Mouse (Mus musculus) CH12.LX (cell line): ENCODE measurements around the gene Ccdc172. TPM values are rescaled to one million over a fixed set of nuclear protein-coding genes. Genes with fewer than 3 reads are reported as not detected.

Source experiments
- DNase-seq: peaks from one replicate; pipeline ENCODE4 v3.0.0-alpha.2; 2013; ENCODE audit errors: extremely low read depth
- H3K27ac ChIP-seq: 2 replicates; pipeline ENCODE4 v1.5.1; 2012; ENCODE audit warnings: low read depth, mild to moderate bottlenecking, control low read depth, moderate library complexity; ENCODE audit not compliant: insufficient read depth
- H3K27me3 ChIP-seq: replicated peaks from 2 replicates; pipeline ENCODE3; 2012; ENCODE audit warnings: inconsistent platforms
- H3K36me3 ChIP-seq, 2 experiments: replicated peaks in 1 of 2; 2 replicates each; pipeline versions ENCODE3 to v1.6.1; 2012; ENCODE audit warnings: inconsistent platforms in 1 of 2, low read length in 1 of 2, mild to moderate bottlenecking in 1 of 2, mixed read lengths in 1 of 2, moderate library complexity in 1 of 2; ENCODE audit not compliant: control insufficient read depth in 1 of 2, insufficient read depth in 1 of 2
- H3K4me1 ChIP-seq, 2 experiments: 2 replicates each; pipeline ENCODE4 v1.6.1; 2012; ENCODE audit warnings: inconsistent platforms in 1 of 2, moderate library complexity in 1 of 2; ENCODE audit not compliant: insufficient read depth in 2 of 2, control insufficient read depth in 1 of 2
- H3K4me2 ChIP-seq: 2 replicates; pipeline ENCODE4 v1.6.1; 2012; ENCODE audit warnings: low read depth, mild to moderate bottlenecking, control low read depth; ENCODE audit not compliant: poor library complexity, insufficient read depth, severe bottlenecking
- H3K4me3 ChIP-seq, 3 experiments: fragments of 150-350 bp in 1 of 3; sonication (generic) in 1 of 3; replicated peaks in 1 of 3; 2 replicates each; pipeline versions ENCODE3 to v1.5.1; 2011 to 2012; ENCODE audit warnings: low read depth in 2 of 3, low read length in 2 of 3, mild to moderate bottlenecking in 2 of 3, moderate library complexity in 2 of 3, control low read depth in 1 of 3, improper control_type of control experiment in 1 of 3, inconsistent platforms in 1 of 3, mixed read lengths in 1 of 3; ENCODE audit not compliant: poor library complexity in 1 of 3
- H3K79me2 ChIP-seq: replicated peaks from 2 replicates; pipeline ENCODE4 v1.6.1; 2012; ENCODE audit warnings: mild to moderate bottlenecking, moderate library complexity; ENCODE audit not compliant: control insufficient read depth, poor library complexity, insufficient read depth, severe bottlenecking; ENCODE audit errors: extremely low read depth
- H3K9ac ChIP-seq: 2 replicates; pipeline ENCODE4 v1.6.1; 2012; ENCODE audit warnings: low read depth, mild to moderate bottlenecking, control low read depth, moderate library complexity; ENCODE audit not compliant: insufficient read depth
- H3K9me3 ChIP-seq: replicated peaks from 2 replicates; pipeline ENCODE3; 2012; ENCODE audit warnings: low read length, inconsistent platforms, mixed read lengths
- BHLHE40 ChIP-seq: IDR thresholded peaks from 2 replicates; pipeline ENCODE4 v1.6.1; 2011; ENCODE audit warnings: mild to moderate bottlenecking, low read depth, low read length, improper control_type of control experiment
- CHD2 ChIP-seq: IDR thresholded peaks from 2 replicates; pipeline ENCODE4 v1.6.1; 2011; ENCODE audit warnings: low read length, improper control_type of control experiment
- E2F4 ChIP-seq: IDR thresholded peaks from 2 replicates; pipeline ENCODE4 v1.6.1; 2011; ENCODE audit warnings: low read depth, low read length, improper control_type of control experiment; ENCODE audit not compliant: insufficient replicate concordance
- EP300 ChIP-seq: IDR thresholded peaks from 2 replicates; pipeline ENCODE4 v1.6.1; 2011; ENCODE audit warnings: low read length, improper control_type of control experiment
- ETS1 ChIP-seq: conservative IDR thresholded peaks from 2 replicates; pipeline ENCODE4 v1.6.1; 2012; ENCODE audit warnings: low read depth, mild to moderate bottlenecking, inconsistent platforms, low read length, improper control_type of control experiment, moderate library complexity
- GABPA ChIP-seq: IDR thresholded peaks from 2 replicates; pipeline ENCODE4 v1.6.1; 2012; ENCODE audit warnings: low read depth, low read length, improper control_type of control experiment, inconsistent platforms; ENCODE audit not compliant: insufficient replicate concordance
- IRF4 ChIP-seq: IDR thresholded peaks from 2 replicates; pipeline ENCODE4 v1.6.1; 2014; ENCODE audit warnings: low read depth, mild to moderate bottlenecking, inconsistent platforms, low read length, improper control_type of control experiment
- JUN ChIP-seq: IDR thresholded peaks from 2 replicates; pipeline ENCODE4 v1.6.1; 2011; ENCODE audit warnings: low read depth, mild to moderate bottlenecking, low read length, improper control_type of control experiment, moderate library complexity; ENCODE audit not compliant: insufficient read depth
- JUND ChIP-seq: conservative IDR thresholded peaks from 2 replicates; pipeline ENCODE4 v1.6.1; 2011; ENCODE audit warnings: low read depth, low read length, improper control_type of control experiment
- KAT2A ChIP-seq: IDR thresholded peaks from 2 replicates; pipeline ENCODE4 v1.6.1; 2012; ENCODE audit warnings: low read length, improper control_type of control experiment, inconsistent platforms; ENCODE audit not compliant: insufficient replicate concordance
- MAX ChIP-seq: IDR thresholded peaks from 2 replicates; pipeline ENCODE4 v1.6.1; 2011; ENCODE audit warnings: low read length, improper control_type of control experiment
- MAZ ChIP-seq: IDR thresholded peaks from 2 replicates; pipeline ENCODE4 v1.6.1; 2012; ENCODE audit warnings: low read depth, mild to moderate bottlenecking, inconsistent platforms, low read length, improper control_type of control experiment, moderate library complexity
- MEF2A ChIP-seq: IDR thresholded peaks from 2 replicates; pipeline ENCODE4 v1.6.1; 2014; ENCODE audit warnings: low read depth, mild to moderate bottlenecking, inconsistent platforms, low read length, improper control_type of control experiment, borderline replicate concordance
- MXI1 ChIP-seq: IDR thresholded peaks from 2 replicates; pipeline ENCODE4 v1.6.1; 2011; ENCODE audit warnings: mild to moderate bottlenecking, low read depth, low read length, improper control_type of control experiment
- MYC ChIP-seq: IDR thresholded peaks from 2 replicates; pipeline ENCODE4 v1.6.1; 2011; ENCODE audit warnings: low read depth, mild to moderate bottlenecking, improper control_type of control experiment, low read length
- NRF1 ChIP-seq: IDR thresholded peaks from 2 replicates; pipeline ENCODE4 v1.6.1; 2014; ENCODE audit warnings: low read depth, mild to moderate bottlenecking, inconsistent platforms, low read length, improper control_type of control experiment, moderate library complexity
- RAD21 ChIP-seq: IDR thresholded peaks from 2 replicates; pipeline ENCODE4 v1.6.1; 2011; ENCODE audit warnings: low read depth, mild to moderate bottlenecking, low read length, improper control_type of control experiment, moderate library complexity
- RCOR1 ChIP-seq: conservative IDR thresholded peaks from 2 replicates; pipeline ENCODE4 v1.6.1; 2012; ENCODE audit warnings: low read depth, mild to moderate bottlenecking, inconsistent platforms, low read length, improper control_type of control experiment
- SIN3A ChIP-seq: IDR thresholded peaks from 2 replicates; pipeline ENCODE4 v1.6.1; 2012; ENCODE audit warnings: low read length, improper control_type of control experiment, inconsistent platforms
- SMC3 ChIP-seq: IDR thresholded peaks from 2 replicates; pipeline ENCODE4 v1.6.1; 2011; ENCODE audit warnings: low read depth, low read length, improper control_type of control experiment
- UBTF ChIP-seq: IDR thresholded peaks from 2 replicates; pipeline ENCODE4 v1.6.1; 2012; ENCODE audit warnings: low read depth, mild to moderate bottlenecking, inconsistent platforms, low read length, improper control_type of control experiment, moderate library complexity
- USF1 ChIP-seq: IDR thresholded peaks from 2 replicates; pipeline ENCODE4 v1.6.1; 2014; ENCODE audit warnings: low read depth, mild to moderate bottlenecking, inconsistent platforms, low read length, improper control_type of control experiment
- ZC3H11A ChIP-seq: IDR thresholded peaks from 2 replicates; pipeline ENCODE4 v1.6.1; 2012; ENCODE audit warnings: low read depth, mild to moderate bottlenecking, inconsistent platforms, low read length, improper control_type of control experiment
- ZKSCAN1 ChIP-seq: IDR thresholded peaks from 2 replicates; pipeline ENCODE4 v1.6.1; 2012; ENCODE audit warnings: low read depth, inconsistent platforms, low read length, improper control_type of control experiment, borderline replicate concordance
- ZMIZ1 ChIP-seq: IDR thresholded peaks from 2 replicates; pipeline ENCODE4 v1.6.1; 2012; ENCODE audit warnings: low read depth, mild to moderate bottlenecking, inconsistent platforms, low read length, improper control_type of control experiment
- ZNF384 ChIP-seq: IDR thresholded peaks from 2 replicates; pipeline ENCODE4 v1.6.1; 2012; ENCODE audit warnings: low read depth, low read length, improper control_type of control experiment, inconsistent platforms
- dilution Hi-C: fragments of 300-500 bp; cut with MboI; formaldehyde crosslinking; loops from 2 replicates; pipeline ENCODE4 v1.14.3; 2020; ENCODE audit warnings: low sequenced_read_pairs; ENCODE audit not compliant: extremely low pct_unique_long_range_greater_than_20kb, extremely low pct_ligation_motif_present
- in situ Hi-C: fragments of 300-500 bp; cut with MboI; formaldehyde crosslinking; loops from 3 replicates; pipeline ENCODE4 v1.14.3; 2019; ENCODE audit warnings: low sequenced_read_pairs, low pct_ligation_motif_present, low pct_unique_long_range_greater_than_20kb, mixed read lengths
- polyA plus RNA-seq: library from polyadenylated mRNA; unstranded; fragments of >175 nt; gene quantifications from 2 replicates; pipeline ENCODE4 v1.2.1, GENCODE M21; 2012; ENCODE audit warnings: low read depth; ENCODE audit not compliant: insufficient read length
- total RNA-seq, 2 experiments: library from RNA; depleted of rRNA; stranded (reverse); fragments of 300-350 nt in 1 of 2; fragments of >200 nt in 1 of 2; gene quantifications; 2 replicates each; pipeline ENCODE4 v1.2.3; 2012 to 2014

Ccdc172 gene
- total and polyA plus RNA-seq, 3 experiments: not detected

DNA sequence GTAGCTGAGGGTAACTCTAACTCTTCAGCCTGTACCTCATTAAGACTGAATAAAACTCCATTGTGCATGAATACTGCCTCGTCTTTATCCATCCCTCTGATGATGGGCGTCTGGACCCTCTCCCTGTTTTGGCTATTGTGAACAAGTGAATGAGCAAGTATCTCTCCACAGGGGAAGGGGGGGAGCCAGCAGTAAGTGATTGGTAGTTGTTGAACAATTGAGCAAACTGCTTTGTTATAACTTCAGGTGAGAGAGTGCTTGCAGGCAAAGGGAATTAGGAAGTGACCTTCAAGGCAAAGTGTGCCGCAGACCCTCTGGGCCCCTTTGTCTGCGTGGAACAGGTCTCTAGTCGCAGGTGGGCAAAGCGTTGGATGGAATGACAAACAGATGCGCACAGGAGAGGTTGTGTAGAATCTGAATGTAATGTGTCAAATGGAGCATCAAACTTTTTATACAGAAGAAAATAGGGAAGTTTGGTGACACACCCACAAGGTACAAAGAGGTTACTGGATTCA, 50.6 kb downstream of the Ccdc172 start:
- no peaks in the 10 kb centered on the region for H3K36me3 ChIP-seq
- no peaks in the 10 kb centered on the region for H3K4me1 ChIP-seq
- H3K9ac ChIP-seq: no peak overlapping the region
- no peak overlapping the region for H3K27ac ChIP-seq
- TF ChIP-seq UBTF (no peak), MXI1 (no peak), SMC3 (no peak), KAT2A (no peak), CHD2 (no peak), RAD21 (no peak), BHLHE40 (no peak), E2F4 (no peak), JUN (no peak), GABPA (no peak), IRF4 (no peak), RCOR1 (no peak), ZMIZ1 (no peak), ZC3H11A (no peak)
- no peak overlapping the region for H3K4me2 ChIP-seq
- no peaks in the 10 kb centered on the region for H3K27me3 ChIP-seq
- dilution Hi-C loops (no loop called here), in situ Hi-C loops (no loop called here)
- no peak overlapping the region for H3K4me3 ChIP-seq
- no peaks in the 10 kb centered on the region for H3K79me2 ChIP-seq
- no peak for DNase-seq
- H3K9me3 ChIP-seq: no peaks in the 10 kb centered on the region

- H3K9me3 ChIP-seq: no peaks in the 10 kb centered on the region
- H3K36me3 ChIP-seq: no peaks in the 10 kb centered on the region
- no peak overlapping the region for H3K4me3 ChIP-seq
- in situ Hi-C loops (no loop called here), dilution Hi-C loops (no loop called here)
- no peak overlapping the region for H3K9ac ChIP-seq
- H3K27me3 ChIP-seq: no peaks in the 10 kb centered on the region
- no peak overlapping the region for H3K4me2 ChIP-seq
- H3K4me1 ChIP-seq: peaks cover 2 to 4% of the 10 kb centered on the region in 2 experiments; a peak in 1 of 4 replicates
- no peak overlapping the region for H3K27ac ChIP-seq
- no peaks in the 10 kb centered on the region for H3K79me2 ChIP-seq
- TF ChIP-seq MAX (no peak), MEF2A (no peak), ETS1 (no peak), EP300 (no peak), ZC3H11A (no peak), MYC (no peak), SIN3A (no peak), ZNF384 (no peak), UBTF (no peak), E2F4 (no peak), RCOR1 (no peak), SMC3 (no peak), MAZ (no peak), USF1 (no peak), ZKSCAN1 (no peak), RAD21 (no peak), NRF1 (no peak), JUND (no peak)
- DNase-seq: no peak
These were observed 59.8 kb downstream of the Ccdc172 start for GRCm38 (mm10) chr19:58571566-58571965.
